Mouse (Mus musculus) layer of hippocampus, postnatal 14 days (tissue): ENCODE measurements at regions not wholly inside any gene's neighbourhood (a gene's known extent, or its start where the extent isn't known, plus 50 kb on each side); places are given as distances from the start of the nearest gene placed in this dataset.

Experiments used
- DNase-seq, 2 experiments: peaks; one replicate each; pipeline ENCODE4 v3.0.0; 2021 to 2022; ENCODE audit warnings: low spot score in 2 of 2, mixed read lengths in 1 of 2

DNA sequence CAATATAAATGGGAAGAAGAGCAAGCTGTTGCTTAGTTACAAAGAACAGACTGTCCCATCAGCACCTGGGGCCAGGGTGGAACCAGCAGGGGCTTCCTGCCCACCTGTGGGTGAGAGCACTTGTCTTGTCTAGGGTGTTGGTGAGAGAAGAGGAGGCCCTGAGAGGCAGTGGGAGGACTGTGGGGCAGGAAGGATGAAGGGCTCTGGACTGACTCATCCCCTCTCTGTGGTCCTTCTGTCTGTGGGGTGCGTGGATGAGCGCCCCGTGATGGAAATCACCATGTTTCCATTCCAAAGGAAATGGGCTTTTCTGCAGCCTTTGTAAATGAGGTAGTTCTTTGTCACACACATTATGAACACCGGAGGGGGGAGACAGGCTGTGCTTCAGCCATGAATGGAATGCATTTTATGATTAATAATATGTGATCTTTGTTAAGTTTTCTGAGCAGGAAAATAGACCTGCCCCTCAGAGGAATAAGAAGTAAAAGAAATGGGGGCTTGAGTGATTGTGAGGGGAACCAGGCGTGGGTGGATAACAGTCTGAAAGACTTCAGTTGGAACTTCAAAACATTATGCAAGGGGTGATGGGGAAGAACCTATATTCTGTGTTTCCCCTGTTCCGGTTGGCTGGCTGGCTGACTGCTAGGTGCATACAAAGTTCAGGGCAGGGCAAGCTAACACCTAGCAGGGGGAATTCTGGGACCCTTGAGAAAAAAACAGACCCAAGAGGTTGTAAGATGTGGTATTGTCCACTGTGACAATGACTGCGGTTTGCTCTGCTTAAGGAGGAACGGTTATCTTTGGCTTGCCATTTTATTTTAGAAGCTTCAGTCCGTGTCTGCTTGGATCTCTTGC, 237.3 kb downstream of the Gadd45g start:
- DNase-seq: no peak

- DNase-seq: no peak
These were observed 238.6 kb downstream of the Gadd45g start for GRCm38 (mm10) chr13:52085110-52085509.

DNA sequence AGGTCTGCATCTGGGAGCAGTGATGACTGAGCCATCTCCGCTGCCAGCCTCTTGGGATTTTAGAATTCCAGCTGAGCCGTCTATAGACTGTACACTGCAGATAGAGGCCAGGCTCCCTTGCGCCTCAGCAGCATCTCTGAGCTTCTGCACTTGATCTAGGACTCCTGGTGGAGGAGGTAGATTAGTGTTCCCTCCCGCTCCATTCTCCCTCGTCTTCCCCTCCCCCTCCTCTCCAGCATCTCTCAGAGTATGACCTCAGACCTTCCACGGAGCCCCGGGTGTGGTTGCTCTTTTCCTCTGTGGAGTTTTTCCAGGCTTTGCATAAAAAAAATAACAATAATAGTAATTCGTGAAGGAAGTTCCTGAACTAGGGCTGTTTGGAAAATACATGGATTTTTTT, 241.8 kb downstream of the Gadd45g start:
- DNase-seq: no peak

- no peak for DNase-seq
These were observed 243.9 kb downstream of the Gadd45g start for GRCm38 (mm10) chr13:52090365-52090764.

GRCm38 (mm10) chr13:52094785-52095184, 248.3 kb downstream of the Gadd45g start:
- DNase-seq: no peak

DNA sequence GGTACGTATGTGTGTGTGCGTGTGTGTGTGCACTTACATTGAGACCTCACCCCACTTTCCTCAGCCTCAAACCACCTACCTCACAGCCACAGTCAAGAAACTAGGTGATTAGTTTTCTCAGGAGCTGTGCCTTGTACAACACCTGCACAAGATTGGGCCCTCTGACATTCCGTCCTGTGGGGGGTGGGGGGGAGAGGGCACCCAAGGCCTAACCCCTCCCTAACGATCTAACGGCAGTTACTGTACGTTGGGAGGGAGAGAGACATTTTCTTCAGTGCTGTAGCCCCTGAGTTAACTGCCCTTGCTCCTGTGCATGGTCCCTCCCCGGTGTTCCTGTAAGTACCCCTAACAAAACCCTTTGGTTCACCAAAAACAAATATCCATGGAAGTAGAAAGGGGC, 250.0 kb downstream of the Gadd45g start:
- no peak for DNase-seq

DNA sequence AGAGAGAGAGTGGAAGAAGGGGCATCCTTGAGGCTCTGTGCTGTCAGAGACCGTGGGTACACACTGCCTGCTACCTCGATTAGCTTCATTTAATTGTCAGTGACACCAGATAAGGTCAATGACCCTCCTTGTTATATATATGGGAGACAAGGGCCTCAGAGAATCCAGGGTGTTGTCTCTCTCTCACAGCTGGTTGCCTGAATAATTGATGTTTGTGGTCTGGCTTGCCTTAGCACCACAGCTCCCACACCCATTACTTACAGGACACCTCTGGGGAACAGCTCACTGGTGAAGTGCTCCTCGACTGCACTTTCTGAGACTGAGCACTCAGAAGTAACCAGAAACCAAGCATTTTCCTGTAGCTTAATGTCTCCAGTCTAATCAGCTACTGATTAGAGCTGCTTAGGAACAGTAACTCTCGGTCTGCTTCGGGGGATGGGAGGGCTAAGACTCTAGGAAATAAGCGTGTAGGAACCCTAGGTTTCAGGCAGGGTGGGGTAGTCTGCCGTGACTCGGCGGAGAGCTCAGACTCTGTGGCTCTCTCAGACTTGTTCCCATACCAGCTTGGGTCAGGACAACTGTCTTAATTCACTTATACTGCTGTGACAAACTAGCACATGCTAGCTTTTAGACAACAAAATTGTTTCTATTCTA, 259.6 kb downstream of the Gadd45g start:
- DNase-seq: no peak

- no peak for DNase-seq
These were observed 262.0 kb downstream of the Gadd45g start for GRCm38 (mm10) chr13:52108349-52108921.

DNA sequence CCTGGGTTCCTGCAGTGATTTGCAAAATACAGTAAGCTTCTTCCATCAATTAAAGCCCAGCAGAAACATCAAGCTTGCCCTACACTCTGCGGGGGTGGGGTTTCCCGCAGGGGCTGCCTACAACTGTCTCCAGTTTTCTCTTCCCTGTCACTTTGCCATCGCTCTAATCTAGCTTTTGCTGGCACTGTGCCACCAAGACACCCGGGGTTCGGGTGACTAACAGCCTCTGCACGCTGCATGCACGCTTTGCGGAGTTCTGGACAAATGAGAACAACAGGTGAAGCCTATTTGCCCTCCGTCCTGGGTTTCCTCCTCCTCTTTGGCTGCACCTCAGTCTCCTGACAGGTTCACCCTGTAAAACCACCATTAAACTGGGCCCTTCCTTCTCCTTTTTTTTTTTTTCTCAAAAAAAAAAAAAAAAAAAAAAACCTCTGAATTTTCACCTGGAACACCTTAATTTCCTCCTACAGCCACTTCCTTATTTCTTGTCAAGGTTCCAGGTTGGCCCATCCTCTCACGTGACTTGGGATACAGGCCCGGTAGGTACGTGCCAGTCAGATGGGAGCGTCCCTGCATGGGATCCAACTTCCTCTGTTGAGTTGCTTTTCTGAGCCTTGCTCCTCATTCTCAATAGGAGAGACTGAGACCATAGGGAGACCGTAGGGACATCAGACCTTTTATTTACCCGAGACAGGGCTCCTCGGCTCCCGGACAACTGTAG, 262.7 kb downstream of the Gadd45g start:
- DNase-seq: no peak

DNA sequence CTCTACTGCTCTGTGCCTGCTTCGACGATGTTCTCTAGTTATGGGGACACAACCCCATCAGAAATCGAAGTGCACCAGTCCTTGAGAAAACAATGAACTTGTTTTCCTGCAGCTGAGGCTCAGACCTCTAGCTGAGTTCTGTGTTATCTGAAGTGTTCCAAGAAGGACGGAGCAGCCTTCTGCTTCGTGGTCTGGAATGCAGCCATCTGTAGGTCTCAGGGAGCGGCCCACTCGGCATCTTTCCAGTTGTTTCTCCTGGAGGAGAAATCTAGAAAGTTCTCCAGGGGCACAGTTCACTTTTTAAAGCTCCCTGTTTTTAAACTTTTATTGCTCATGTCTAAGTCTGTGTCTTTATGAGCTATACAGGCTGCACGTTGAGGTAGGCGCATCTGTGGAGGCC, 264.3 kb downstream of the Gadd45g start:
- DNase-seq: no peak

DNA sequence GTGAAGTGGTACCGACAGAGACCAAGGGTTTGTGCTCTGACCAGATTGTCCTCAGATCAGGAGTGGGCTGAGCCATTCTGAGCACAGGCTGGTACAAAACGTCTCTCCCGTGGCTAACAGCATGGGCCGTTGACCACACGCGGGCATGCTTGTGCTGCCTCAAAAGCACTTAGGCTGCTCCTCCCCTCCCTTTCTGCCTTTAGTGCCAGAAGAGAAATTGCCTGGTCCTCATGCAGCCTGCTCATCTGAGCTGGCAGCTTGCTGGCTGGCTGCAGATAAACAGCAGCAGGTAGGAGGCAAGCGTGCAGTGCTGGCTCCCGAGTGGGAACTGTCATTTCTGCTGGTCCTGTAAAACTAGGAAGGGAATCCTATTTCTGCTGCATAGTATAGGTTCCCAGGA, 267.1 kb downstream of the Gadd45g start:
- DNase-seq: peak; percentile 27 to 57

- no peak for DNase-seq
These were observed 268.0 kb downstream of the Gadd45g start for GRCm38 (mm10) chr13:52114431-52114830.

DNA sequence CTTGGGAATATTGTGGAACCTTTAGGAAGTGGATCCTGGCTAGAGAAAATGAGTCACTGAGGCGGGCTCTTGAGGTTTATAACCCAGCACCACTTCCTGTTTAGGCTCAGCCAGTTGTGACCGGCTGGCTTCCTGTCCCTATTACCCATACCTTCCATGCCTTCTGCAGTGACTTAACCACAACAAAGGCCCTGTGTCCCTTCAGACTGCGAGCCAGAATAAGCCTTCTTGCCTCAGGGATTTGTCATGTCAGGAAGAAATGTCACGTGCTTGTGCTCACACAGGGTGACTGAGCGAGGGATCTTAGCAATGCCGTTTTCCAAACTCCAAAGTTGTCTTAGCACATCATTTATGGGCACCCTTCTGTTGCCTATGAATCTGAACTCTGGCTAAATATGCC, 268.5 kb downstream of the Gadd45g start:
- no peak for DNase-seq

DNA sequence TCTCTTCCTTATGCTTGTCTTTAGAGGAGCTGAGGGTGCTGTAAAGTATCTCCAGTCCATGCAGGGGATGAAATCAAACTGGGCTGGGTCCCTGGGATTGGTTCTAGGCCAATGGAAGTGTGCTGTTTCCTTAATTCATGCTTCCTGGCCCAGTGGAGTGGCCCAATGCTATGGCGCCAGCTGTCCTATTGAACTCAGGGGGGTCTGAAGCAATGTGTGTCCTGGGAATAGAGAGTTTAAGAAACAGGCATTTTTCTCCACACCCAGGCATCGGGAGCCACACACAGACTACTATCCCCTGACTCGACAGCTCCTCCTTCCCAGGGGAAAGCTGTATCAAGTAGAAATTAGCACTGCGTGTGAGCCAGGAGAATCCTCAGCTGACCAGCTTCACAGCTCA, 269.8 kb downstream of the Gadd45g start:
- no peak for DNase-seq

DNA sequence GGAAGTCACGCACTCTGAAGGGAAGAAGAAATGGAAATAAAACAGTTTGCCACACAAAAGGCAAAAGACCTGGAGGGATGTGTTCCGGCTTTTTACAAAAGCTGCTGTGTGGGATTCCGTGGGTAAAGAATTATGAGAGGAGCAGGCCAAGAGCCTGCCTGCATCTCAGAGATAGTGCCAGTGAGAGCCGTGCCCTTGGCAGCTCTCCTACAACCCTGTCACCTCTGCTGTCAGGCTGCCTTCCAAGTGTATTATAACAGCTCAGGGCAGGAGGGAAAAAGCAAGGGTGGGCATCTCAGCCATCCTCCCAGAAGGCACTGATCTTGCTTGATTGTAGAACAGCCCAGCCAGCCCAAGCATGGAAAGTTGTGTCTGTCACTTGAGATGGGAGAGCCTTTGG, 270.3 kb downstream of the Gadd45g start:
- DNase-seq: no peak

DNA sequence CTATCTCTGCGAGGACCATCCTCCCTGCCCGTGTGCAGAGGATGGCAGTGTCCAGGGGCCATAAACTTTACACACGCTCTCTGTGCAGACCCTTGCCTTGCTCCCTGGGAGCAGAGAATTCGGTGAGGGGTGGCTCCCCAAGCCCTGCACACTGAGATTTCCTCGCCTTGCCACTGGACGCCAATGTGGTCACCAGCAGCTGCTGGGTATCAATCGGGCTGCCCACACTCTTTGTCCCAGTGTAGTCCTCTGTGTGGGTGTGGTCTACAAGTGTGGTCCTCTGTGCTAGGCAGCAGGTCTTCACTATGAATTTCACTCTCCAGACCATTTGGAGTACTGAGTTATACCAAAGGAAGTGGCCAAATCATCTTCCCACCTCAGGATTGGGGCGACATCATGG, 274.3 kb downstream of the Gadd45g start:
- no peak for DNase-seq

- no peak for DNase-seq
These were observed 278.6 kb downstream of the Gadd45g start for GRCm38 (mm10) chr13:52125037-52125436.

DNA sequence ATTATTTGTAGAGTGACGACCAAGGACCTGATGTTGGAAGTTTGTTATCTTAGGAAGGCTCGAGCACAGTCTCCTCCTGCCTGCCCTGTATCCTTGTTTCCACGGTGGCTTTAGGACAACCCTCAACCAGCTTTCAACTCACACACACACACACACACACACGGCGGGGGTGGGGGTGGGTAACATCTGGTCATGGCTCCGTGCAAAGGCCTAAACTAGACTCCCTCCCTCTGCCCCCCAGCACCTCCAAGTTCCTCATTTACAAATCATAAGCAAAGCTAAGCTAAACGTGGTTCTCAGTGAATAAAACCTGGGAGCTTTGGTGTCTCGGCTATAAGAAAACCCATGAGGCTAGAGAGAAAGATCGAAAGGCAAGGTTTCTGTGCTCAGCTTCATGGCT, 281.3 kb downstream of the Gadd45g start:
- no peak for DNase-seq

- DNase-seq: no peak
These were observed 283.0 kb downstream of the Gadd45g start for GRCm38 (mm10) chr13:52129466-52129865.

GRCm38 (mm10) chr13:52133202-52133601, 286.7 kb downstream of the Gadd45g start:
- no peak for DNase-seq

DNA sequence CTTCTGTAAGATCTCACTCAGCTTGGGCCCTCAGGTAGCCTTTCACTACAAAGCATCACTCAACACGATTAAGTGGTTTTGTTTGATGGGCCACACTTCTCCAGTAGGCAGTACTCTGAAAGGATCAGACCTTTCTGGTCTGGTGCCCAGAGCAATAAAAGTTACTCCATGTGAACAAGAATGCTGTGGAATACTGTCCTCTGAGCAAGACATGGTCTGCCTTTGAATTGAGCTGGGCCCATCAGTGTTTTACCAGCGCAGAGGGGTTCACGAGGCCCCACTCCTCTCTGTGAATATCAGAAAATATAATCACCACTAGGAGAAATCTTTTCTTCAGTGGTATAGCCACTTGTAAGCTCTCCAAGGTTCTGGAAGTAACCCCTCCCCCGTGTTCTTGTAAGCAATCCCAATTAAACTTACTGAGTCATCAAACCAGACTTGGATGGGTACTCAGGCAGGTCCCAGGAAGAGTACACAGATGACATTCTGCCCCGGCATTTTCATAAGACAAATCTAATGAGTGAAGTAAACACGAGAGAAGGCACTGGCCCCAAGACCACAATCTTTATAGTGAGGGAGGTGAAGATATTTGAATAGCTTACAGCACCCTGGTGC, 292.0 kb downstream of the Gadd45g start:
- no peak for DNase-seq
